ENCODE assay signal across 17 mouse cellular contexts in genomic region chr7:117108391-117108790, GRCm38 (mm10).
A peak's percentile ranks its signal among the peaks of the same experiment; 100 is the strongest.
DNase-seq lines count a peak whose midpoint lies in the region.
"Had no signal": no experiment of that assay in that cellular context is flagged by ENCODE, and none has a peak within 500 bp of the region (broad histone marks: within the 10 kb centered on the region; RNA-seq: fewer than 3 reads in every experiment).

No protein-coding gene starts in this region.

- peak; percentile 77 for DNase-seq in right cerebral cortex, adult 18-20 months
- no peak for DNase-seq in right cerebral cortex, postnatal 4 days
- peak; percentile 13 to 32 for DNase-seq in frontal cortex, postnatal 25 days (ENCODE audit: low spot score in 2 of 2)
- peak; percentile 36 to 55 for DNase-seq in layer of hippocampus, postnatal 36 days
- peak; percentile 74 for DNase-seq in telencephalon, adult 2 months (ENCODE audit: low read depth, low spot score)
- no peak for DNase-seq in adrenal gland, postnatal 36 days
- DNase-seq in gastrocnemius, postnatal 4 days (ENCODE audit: low spot score in 2 of 2), result no peak
- DNase-seq in thymus, postnatal 36 days, result no peak
- DNase-seq: B cell, adult 2 months; cerebellum, adult 9-11 months; embryo, embryonic 11 days; heart, adult 11 months; heart, postnatal 4 days; liver; liver, postnatal 0 days; lung, postnatal 4 days; thymus, adult 18-20 months had no signal

Comparison
In these comparisons a context has a peak if more than half of its experiments do, and no peak if none do; other contexts are left out.
1. DNase-seq: peak in right cerebral cortex, adult 18-20 months (single experiment), frontal cortex, postnatal 25 days (2 of 2), layer of hippocampus, postnatal 36 days (2 of 2) and telencephalon, adult 2 months (single experiment); none in right cerebral cortex, postnatal 4 days (single experiment), adrenal gland, postnatal 36 days (0 of 2), gastrocnemius, postnatal 4 days (0 of 2) and thymus, postnatal 36 days (0 of 2).